Mouse (Mus musculus): ENCODE data around the gene Tigit.

The Tigit gene

GRCm38 (mm10) chr16:43617346-43617745, 46.6 kb downstream of the Tigit start:
- DNase-seq, result no peak

GRCm38 (mm10) chr16:43616348-43616747, 47.6 kb downstream of the Tigit start:
- DNase-seq, result no peak

GRCm38 (mm10) chr16:43610375-43610774, 53.6 kb downstream of the Tigit start:
- no peak for DNase-seq

GRCm38 (mm10) chr16:43608066-43608465, 55.9 kb downstream of the Tigit start:
- DNase-seq, result peak in 1 of 2 experiments; percentile 46

- no peak for DNase-seq
These were observed 56.9 kb downstream of the Tigit start for GRCm38 (mm10) chr16:43607086-43607485.

- no peak for DNase-seq
These were observed 59.4 kb downstream of the Tigit start for GRCm38 (mm10) chr16:43604399-43605013.

GRCm38 (mm10) chr16:43603591-43604141, 60.3 kb downstream of the Tigit start:
- no peak for DNase-seq

GRCm38 (mm10) chr16:43602573-43602972, 61.4 kb downstream of the Tigit start:
- no peak for DNase-seq

GRCm38 (mm10) chr16:43599707-43600106, 64.2 kb downstream of the Tigit start:
- no peak for DNase-seq

Data from cerebellum, postnatal 25 days (tissue).